ENCODE assay signal across 8 mouse cellular contexts in the genomic region with DNA sequence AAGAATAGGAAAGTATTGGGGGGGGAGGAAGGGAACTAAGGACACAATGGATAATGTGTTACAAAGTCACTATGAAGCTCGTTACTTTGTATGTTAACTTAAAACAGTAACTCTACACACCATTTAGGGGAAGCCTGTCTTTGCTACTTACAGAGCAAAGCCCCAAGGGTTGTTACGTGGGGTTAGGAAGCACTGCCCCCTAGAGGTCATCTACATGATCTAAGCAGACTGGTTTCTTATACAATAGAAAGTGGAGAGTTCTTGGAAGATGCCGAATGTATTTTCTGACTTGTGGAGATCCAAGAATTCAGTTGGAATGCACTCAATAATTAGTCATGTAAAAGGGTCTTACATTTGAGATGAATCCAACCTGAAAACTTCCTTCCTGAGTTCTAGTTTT. TPM values are rescaled to one million over a fixed set of nuclear protein-coding genes. Genes with fewer than 3 reads are reported as not detected.
DNase-seq lines count a peak whose midpoint lies in the region; ATAC-seq lines count a peak whose summit lies in the region.

No protein-coding gene starts in this region.

- peak; percentile 75; the same call in 1 of the 2 replicates for ATAC-seq in limb, embryonic 13.5 days (ENCODE audit: low FRiP score, low read depth)
- no peak for ATAC-seq in midbrain, embryonic 14.5 days (ENCODE audit: low FRiP score, low TSS enrichment)

- H3K36me3 ChIP-seq in limb, embryonic 13.5 days, result no peaks in the 10 kb centered on the region
- H3K36me3 ChIP-seq in midbrain, embryonic 14.5 days (ENCODE audit: control insufficient read depth, insufficient read depth, low read length), result no peaks in the 10 kb centered on the region

- no peak overlapping the region for H3K4me3 ChIP-seq in limb, embryonic 13.5 days
- no peak overlapping the region for H3K4me3 ChIP-seq in midbrain, embryonic 14.5 days (replicated peaks; ENCODE audit: low read depth, low read length)

- WGBS in limb, embryonic 13.5 days, result 9% methylated on average over 3 of the region's 3 CpGs
- WGBS in midbrain, embryonic 14.5 days, result 3% methylated on average over 3 of the region's 3 CpGs

- H3K9me3 ChIP-seq in limb, embryonic 13.5 days, result no peaks in the 10 kb centered on the region
- no peaks in the 10 kb centered on the region for H3K9me3 ChIP-seq in midbrain, embryonic 14.5 days (ENCODE audit: control insufficient read depth, low read length)

- H3K9ac ChIP-seq in limb, embryonic 13.5 days, result no peak overlapping the region
- no peak overlapping the region for H3K9ac ChIP-seq in midbrain, embryonic 14.5 days (replicated peaks; ENCODE audit: low read length)

- no peaks in the 10 kb centered on the region for H3K4me1 ChIP-seq in limb, embryonic 13.5 days
- H3K4me1 ChIP-seq in midbrain, embryonic 14.5 days (ENCODE audit: control insufficient read depth, insufficient read depth, low read length), result no peaks in the 10 kb centered on the region

- DNase-seq in urinary bladder, postnatal 14 days (ENCODE audit: low spot score), result peak; percentile 79
- DNase-seq in urinary bladder, postnatal 4 days (ENCODE audit: low spot score in 2 of 2), result no peak
- peak; percentile 92 for DNase-seq in embryo, embryonic 10 days (ENCODE audit: low spot score)
- peak; percentile 83 for DNase-seq in heart, adult 8-10 months (ENCODE audit: low spot score)
- peak; percentile 69 to 75 for DNase-seq in kidney, adult 8-10 months
- DNase-seq in midbrain, embryonic 14.5 days, result peak; percentile 93
- peak; percentile 75 to 81 for DNase-seq in spleen, postnatal 4 days (ENCODE audit: low spot score in 2 of 2)

- H3K27me3 ChIP-seq in limb, embryonic 13.5 days, result no peaks in the 10 kb centered on the region
- no peaks in the 10 kb centered on the region for H3K27me3 ChIP-seq in midbrain, embryonic 14.5 days (ENCODE audit: control insufficient read depth, insufficient read depth, low read length)

- H3K4me2 ChIP-seq in limb, embryonic 13.5 days (replicated peaks), result peak overlapping the region; percentile 58
- no peak overlapping the region for H3K4me2 ChIP-seq in midbrain, embryonic 14.5 days (ENCODE audit: low read length)

- no peak overlapping the region for H3K27ac ChIP-seq in limb, embryonic 13.5 days
- no peak overlapping the region for H3K27ac ChIP-seq in midbrain, embryonic 14.5 days (replicated peaks; ENCODE audit: low read depth, low read length)

RNA-seq across cellular contexts. Expression of a gene that starts 23.2 kb away (rescaled TPM):
- total RNA-seq in heart, adult 8-10 months (2022), result 1 to 10 TPM; 3.5 to 7.9 (median 6.1) TPM
- 94.5 and 95.9 TPM in 2 replicates for polyA plus RNA-seq in limb, embryonic 13.5 days (2015; fragmentation: Nextera tagmentation; extraction: Ambion mirVana)
- 147 and 150 TPM in 2 replicates for polyA plus RNA-seq in midbrain, embryonic 14.5 days (2014; fragmentation: Nextera tagmentation; extraction: Ambion mirVana)

RNA-seq across cellular contexts. Expression of a gene that starts 33.6 kb away (rescaled TPM):
- total RNA-seq in heart, adult 8-10 months (2022), result 100 to 1,000 TPM in 2 of 4 experiments, 10 to 100 TPM in 2; 90.5 to 215 (median 150) TPM
- 157 and 165 TPM in 2 replicates for polyA plus RNA-seq in limb, embryonic 13.5 days (2015; fragmentation: Nextera tagmentation; extraction: Ambion mirVana)
- 131 and 159 TPM in 2 replicates for polyA plus RNA-seq in midbrain, embryonic 14.5 days (2014; fragmentation: Nextera tagmentation; extraction: Ambion mirVana)

Comparison
In these comparisons a context has a peak if more than half of its experiments do, and no peak if none do; other contexts are left out.
1. DNase-seq: peak in urinary bladder, postnatal 14 days (single experiment), embryo, embryonic 10 days (single experiment), heart, adult 8-10 months (single experiment), kidney, adult 8-10 months (2 of 2), midbrain, embryonic 14.5 days (single experiment) and spleen, postnatal 4 days (2 of 2); none in urinary bladder, postnatal 4 days (0 of 2).